Mouse (Mus musculus) lung, postnatal 0 days (tissue): Measurements from ENCODE around the gene Sf3b1.

Source experiments
- CTCF ChIP-seq: IDR thresholded peaks from 2 replicates; pipeline ENCODE4 v1.5.1; 2016; ENCODE audit warnings: antibody characterized with exemption, mild to moderate bottlenecking
- EP300 ChIP-seq: IDR thresholded peaks from 2 replicates; pipeline ENCODE4 v1.6.1; 2016; ENCODE audit warnings: antibody characterized with exemption, mild to moderate bottlenecking, control low read depth

GRCm38 (mm10) chr1:54985831-54986230 is 41.5 kb downstream of the Sf3b1 start:
- TF ChIP-seq EP300 (no peak), CTCF (no peak)
